Mouse (Mus musculus) thymus, adult 2 months (tissue): Measurements from ENCODE around the gene Ccrl2.

Experiments used
- CTCF ChIP-seq: fragments of 200-500 bp; IDR thresholded peaks from 2 replicates; pipeline ENCODE4 v1.5.1; 2012; ENCODE audit warnings: mild to moderate bottlenecking, control low read depth, low read length, moderate library complexity, borderline replicate concordance; ENCODE audit not compliant: control insufficient read depth, poor library complexity, insufficient read depth; ENCODE audit errors: extremely low read depth
- POLR2A ChIP-seq: fragments of 200-500 bp; IDR thresholded peaks from 2 replicates; pipeline ENCODE4 v1.6.1; 2012; ENCODE audit warnings: mild to moderate bottlenecking, low read length, control low read depth, moderate library complexity; ENCODE audit not compliant: control insufficient read depth, poor library complexity, insufficient read depth; ENCODE audit errors: extremely low read depth

DNA sequence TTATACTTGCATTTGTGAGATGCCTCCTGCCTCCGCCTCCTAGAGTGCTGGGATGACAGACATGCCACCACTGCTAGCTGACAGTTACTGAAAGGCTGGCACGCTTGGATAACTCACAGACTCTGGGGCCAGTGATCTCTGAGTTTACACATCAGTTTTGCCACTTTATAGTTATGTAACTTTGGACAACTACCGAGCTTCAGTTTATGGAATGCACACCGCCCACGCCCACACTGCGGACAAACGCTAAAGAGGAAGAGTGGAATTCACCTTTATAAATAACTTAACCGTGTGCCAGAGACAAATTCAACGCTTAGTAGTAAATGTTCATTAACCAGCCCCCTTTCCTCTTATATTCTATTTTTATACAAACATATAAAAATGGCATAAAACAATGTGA lies 2.4 kb downstream of the Ccrl2 start:
- no peak for TF ChIP-seq POLR2A
- no peak for TF ChIP-seq CTCF
